In genomic region chr11:116905741-116906456, GRCm38 (mm10) we compare ENCODE assay signal across 8 mouse cellular contexts. TPM values are rescaled to one million over a fixed set of nuclear protein-coding genes. Genes with fewer than 3 reads are reported as not detected.
DNase-seq lines count a peak whose midpoint lies in the region; ATAC-seq and TF ChIP-seq lines count a peak whose summit lies in the region.

No protein-coding gene starts in this region.

- no peak for DNase-seq in layer of hippocampus, adult 2 months (ENCODE audit: low spot score in 2 of 2)
- DNase-seq in layer of hippocampus, postnatal 14 days (ENCODE audit: low spot score in 2 of 2) = no peak
- DNase-seq in kidney, postnatal 14 days = peak; percentile 35
- peak; percentile 13 for DNase-seq in naive thymus-derived CD4-positive, alpha-beta T cell, adult 2 months (ENCODE audit: low read depth)
- DNase-seq in ovary, postnatal 10 days (ENCODE audit: low spot score) = no peak
- no peak for DNase-seq in c-Kit-positive CD71-positive TER-119-positive erythroid progenitor cells, embryonic 14.5 days (ENCODE audit: low spot score)

- no peak overlapping the region for H3K27ac ChIP-seq in layer of hippocampus, adult 2 months
- no peak overlapping the region for H3K27ac ChIP-seq in forebrain, embryonic 12.5 days

- no peak overlapping the region for H3K9ac ChIP-seq in forebrain, embryonic 12.5 days

- no peak for TF ChIP-seq CTCF in layer of hippocampus, adult 2 months (conservative IDR thresholded peaks at IDR 0.05)

- no peaks in the 10 kb centered on the region for H3K36me3 ChIP-seq in forebrain, embryonic 12.5 days (replicated peaks)

- H3K4me3 ChIP-seq in layer of hippocampus, adult 2 months = peak overlapping the region; percentile 27; the same call in 1 of the 2 replicates
- peak overlapping the region; percentile 24 for H3K4me3 ChIP-seq in forebrain, embryonic 12.5 days (replicated peaks)

- WGBS in forebrain, embryonic 12.5 days = 6% methylated on average over 23 of the region's 23 CpGs

- peak overlapping the region; percentile 51 for H3K4me2 ChIP-seq in forebrain, embryonic 12.5 days

- H3K27me3 ChIP-seq in forebrain, embryonic 12.5 days = peaks cover 42% of the 10 kb centered on the region

- no peaks in the 10 kb centered on the region for H3K9me3 ChIP-seq in forebrain, embryonic 12.5 days

- ATAC-seq in forebrain, embryonic 12.5 days (ENCODE audit: low FRiP score) = no peak
- ATAC-seq in cerebellum, adult (ENCODE audit: insufficient number of reproducible peaks, low FRiP score, low TSS enrichment) = no peak

- H3K4me1 ChIP-seq in forebrain, embryonic 12.5 days = peaks cover 11% of the 10 kb centered on the region

RNA-seq across cellular contexts. Expression of gene Mgat5b, which starts 12.8 kb away (rescaled TPM):
- total RNA-seq in layer of hippocampus, adult 2 months (2021) = 10 to 100 TPM; 51.0 to 51.2 TPM
- total RNA-seq in layer of hippocampus, postnatal 14 days (2021) = 10 to 100 TPM; 44.1 to 44.5 TPM
- 17.8 and 19.0 TPM in 2 replicates for polyA plus RNA-seq in forebrain, embryonic 12.5 days (2016; fragmentation: Nextera tagmentation; extraction: Ambion mirVana)

RNA-seq across cellular contexts. Expression of gene Srsf2, which starts 53.0 kb away (rescaled TPM):
- total RNA-seq in layer of hippocampus, adult 2 months (2021) = 100 to 1,000 TPM; 163 to 180 TPM
- 100 to 1,000 TPM; 171 to 184 TPM for total RNA-seq in layer of hippocampus, postnatal 14 days (2021)
- polyA plus RNA-seq in forebrain, embryonic 12.5 days (2016; fragmentation: Nextera tagmentation; extraction: Ambion mirVana) = 902 and 945 TPM in 2 replicates

RNA-seq across cellular contexts. Expression of gene Mfsd11, which starts 53.7 kb away (rescaled TPM):
- 10 to 100 TPM; 41.0 to 41.6 TPM for total RNA-seq in layer of hippocampus, adult 2 months (2021)
- total RNA-seq in layer of hippocampus, postnatal 14 days (2021) = 10 to 100 TPM; 38.5 to 48.9 TPM
- polyA plus RNA-seq in forebrain, embryonic 12.5 days (2016; fragmentation: Nextera tagmentation; extraction: Ambion mirVana) = 33.7 and 40.2 TPM in 2 replicates

Comparison
In these comparisons a context has a peak if more than half of its experiments do, and no peak if none do; other contexts are left out.
1. DNase-seq: peak in kidney, postnatal 14 days (single experiment) and naive thymus-derived CD4-positive, alpha-beta T cell, adult 2 months (single experiment); none in layer of hippocampus, adult 2 months (0 of 2), layer of hippocampus, postnatal 14 days (0 of 2), ovary, postnatal 10 days (single experiment) and c-Kit-positive CD71-positive TER-119-positive erythroid progenitor cells, embryonic 14.5 days (single experiment).